Mouse (Mus musculus): Measurements from ENCODE around the gene Cyp3a59. TPM values are rescaled to one million over a fixed set of nuclear protein-coding genes. Genes with fewer than 3 reads are reported as not detected.

Cyp3a59 gene
- not detected in 2 replicates for polyA plus RNA-seq (2012; rRNA removed)

DNA sequence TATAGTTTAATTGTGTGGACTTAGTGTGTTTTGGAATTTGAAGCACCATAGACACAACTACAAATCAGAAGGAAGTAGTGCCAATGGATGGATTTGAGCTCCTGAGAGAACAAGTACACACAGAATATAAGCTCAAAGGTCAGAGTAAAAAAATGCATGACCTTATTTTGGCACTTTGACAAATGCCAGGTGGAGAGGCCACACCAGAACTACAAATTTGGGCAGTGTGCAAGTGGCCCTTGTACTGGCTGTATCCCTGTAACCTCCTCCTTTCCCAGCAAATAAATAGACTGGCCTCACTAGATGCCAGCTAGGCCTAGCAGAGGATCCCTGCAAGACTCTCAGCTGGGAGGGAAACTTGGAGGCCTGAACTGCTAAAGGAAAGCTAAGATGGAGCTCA is at the start of gene Cyp3a59:
Cyp3a59 (plus strand) TSS at position 313 of the 400 bp plus-strand sequence.

DNA sequence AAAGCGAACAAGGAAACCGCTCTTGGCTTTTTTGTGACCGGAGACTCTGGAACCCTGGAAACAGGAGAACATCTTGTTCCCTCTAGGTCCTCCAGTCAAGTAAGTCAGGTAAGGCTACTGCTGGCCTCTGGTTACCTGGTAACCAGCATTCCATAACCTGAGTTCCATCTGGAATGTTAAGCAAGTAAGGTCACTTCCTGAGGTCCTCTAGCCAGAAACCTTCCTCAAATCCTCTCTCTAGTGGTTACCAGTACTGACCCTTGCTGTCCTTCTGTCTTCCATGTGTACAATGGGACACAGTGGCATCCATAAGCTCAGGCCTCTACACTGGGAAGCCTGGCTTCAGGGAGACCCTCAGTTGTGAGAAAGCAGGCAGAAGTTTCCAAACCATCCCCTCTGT is 81.4 kb downstream of the Cyp3a59 start, which contains the start of gene Gm5565:
Gm5565 (minus strand) TSS at position 101 of the 400 bp plus-strand sequence.

Other genes with a start within 250 kb of the Cyp3a59 start
- 0.02 TPM in 1 of 2 replicates, not detected in the other for gene Cyp3a11, start 199.3 kb upstream of the Cyp3a59 start, polyA plus RNA-seq (2012; rRNA removed)
- gene Cyp3a25, start 69.6 kb upstream of the Cyp3a59 start, polyA plus RNA-seq (2012; rRNA removed) = not detected in 2 replicates
- gene Gm5565, start 81.3 kb downstream of the Cyp3a59 start, polyA plus RNA-seq (2012; rRNA removed) = not detected in 2 replicates
- not detected in 2 replicates for gene Gm6309, start 91.5 kb downstream of the Cyp3a59 start, polyA plus RNA-seq (2012; rRNA removed)
- gene 1700001J03Rik, start 106.0 kb downstream of the Cyp3a59 start, polyA plus RNA-seq (2012; rRNA removed) = 0.50 and 0.52 TPM in 2 replicates
- 22.0 and 22.3 TPM in 2 replicates for gene Rnf6, start 142.3 kb downstream of the Cyp3a59 start, polyA plus RNA-seq (2012; rRNA removed)
- gene Cdk8, start 152.0 kb downstream of the Cyp3a59 start, polyA plus RNA-seq (2012; rRNA removed) = 83.2 and 86.5 TPM in 2 replicates

Measured in central nervous system, embryonic 11.5 days (tissue).